Mouse (Mus musculus): Measurements from ENCODE around the gene Nr2f6.
A peak's percentile ranks its signal among the peaks of the same experiment; 100 is the strongest.
"Not testable (repeated sequence)": the region's sequence is repeated elsewhere in the genome, so short reads cannot be mapped to it uniquely, and the experiment has no call there.

Gene Nr2f6

DNA sequence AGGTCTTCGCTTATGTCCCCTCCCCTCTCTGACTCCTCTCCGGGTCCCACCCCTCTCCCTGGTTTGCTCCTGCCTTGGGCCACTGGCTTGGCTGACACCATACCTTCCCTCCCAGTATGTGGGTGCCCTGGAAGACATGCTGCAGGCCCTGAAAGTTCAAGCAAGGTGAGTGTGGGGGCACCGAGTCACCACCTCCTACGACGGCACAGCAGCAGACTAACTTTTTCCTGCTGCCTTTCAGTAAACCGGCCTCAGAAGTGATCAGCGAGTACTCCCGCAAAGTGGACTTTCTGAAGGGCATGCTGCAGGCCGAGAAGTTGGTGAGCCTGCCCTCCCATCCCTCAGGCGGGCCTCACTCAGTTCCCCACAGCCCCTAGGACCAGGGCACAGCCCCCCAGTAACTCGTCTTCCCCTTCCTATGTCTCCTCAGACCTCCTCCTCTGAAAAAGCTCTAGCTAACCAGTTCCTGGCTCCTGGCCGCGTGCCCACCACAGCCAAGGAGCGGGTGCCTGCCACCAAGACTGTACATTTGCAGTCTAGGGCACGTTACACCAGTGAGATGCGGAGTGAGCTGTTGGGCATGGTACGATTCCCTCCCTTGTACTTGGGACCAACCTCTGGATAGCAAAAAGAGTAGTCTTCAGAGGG lies 14.1 kb downstream of the Nr2f6 start:
- DNase-seq (ENCODE audit: low spot score in 2 of 2) = no peak

DNA sequence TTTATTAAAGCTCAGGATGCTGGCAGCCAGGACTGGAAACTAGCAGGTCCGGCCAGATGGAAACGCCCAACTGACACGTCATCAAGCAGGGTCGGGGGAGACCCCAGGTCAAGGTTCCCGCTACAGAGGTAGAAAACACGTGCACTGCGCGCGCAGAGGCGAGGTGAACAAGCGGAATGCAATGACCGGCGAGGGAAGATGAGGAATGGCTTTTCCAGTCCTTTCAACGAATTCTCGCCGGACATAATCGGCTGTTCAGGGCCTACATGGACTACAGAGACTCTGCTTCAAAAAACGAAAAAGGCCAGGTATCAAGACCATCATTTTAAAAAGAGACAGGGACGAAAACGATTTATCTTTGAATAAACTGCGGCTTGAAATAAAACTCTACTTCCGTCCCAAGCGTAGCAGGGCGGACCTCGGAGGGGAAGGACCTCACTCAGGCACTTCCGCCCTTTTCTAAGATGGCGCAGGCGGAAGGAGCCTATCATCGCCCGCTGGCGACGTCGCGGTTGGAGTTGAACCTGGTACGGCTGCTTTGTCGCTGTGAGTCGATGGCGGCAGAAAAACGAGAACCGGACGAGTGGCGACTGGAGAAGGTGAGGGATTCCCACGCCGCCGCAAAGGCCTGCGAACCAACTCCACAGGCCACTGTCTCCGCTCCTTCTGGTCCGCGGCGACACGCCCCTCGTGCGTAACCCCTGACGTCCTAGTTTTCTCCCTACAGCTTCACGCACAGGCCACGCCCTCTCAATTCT lies 14.8 kb downstream of the Nr2f6 start, which contains the start of gene Use1:
Use1 (plus strand) TSS at position 78 of the 758 bp plus-strand sequence.
- peak; percentile 82 to 87 for DNase-seq (ENCODE audit: low spot score in 2 of 2)

GRCm38 (mm10) chr8:71358026-71358425 lies 23.7 kb downstream of the Nr2f6 start:
- no peak for DNase-seq (ENCODE audit: low spot score in 2 of 2)

GRCm38 (mm10) chr8:71351520-71351919 lies 30.2 kb downstream of the Nr2f6 start:
- no peak for DNase-seq (ENCODE audit: low spot score in 2 of 2)

- no peak for DNase-seq (ENCODE audit: low spot score in 2 of 2)
Observed at GRCm38 (mm10) chr8:71351117-71351516, 30.6 kb downstream of the Nr2f6 start.

GRCm38 (mm10) chr8:71346581-71346980 lies 35.2 kb downstream of the Nr2f6 start:
- no peak for DNase-seq (ENCODE audit: low spot score in 2 of 2)

DNA sequence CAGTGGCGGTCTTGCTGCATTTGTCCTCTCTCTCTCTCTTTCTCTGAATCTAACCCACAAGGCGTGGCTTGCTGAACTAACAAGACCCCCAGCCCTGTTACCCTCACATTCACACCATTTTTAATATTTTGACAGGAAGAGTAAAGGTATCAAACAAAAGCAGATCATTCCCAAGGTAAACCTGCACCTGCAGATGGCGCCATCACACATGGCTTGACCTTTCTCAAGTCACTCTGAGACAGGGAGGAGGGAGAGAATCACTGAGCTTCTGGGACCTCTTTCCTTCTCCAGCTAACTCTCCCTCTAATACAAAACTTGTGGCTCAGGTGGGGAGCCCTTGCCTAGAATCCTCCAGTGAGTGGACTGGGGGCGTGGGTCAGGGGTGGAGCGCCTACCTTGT lies 41.1 kb downstream of the Nr2f6 start:
- DNase-seq (ENCODE audit: low spot score in 2 of 2) = no peak

DNA sequence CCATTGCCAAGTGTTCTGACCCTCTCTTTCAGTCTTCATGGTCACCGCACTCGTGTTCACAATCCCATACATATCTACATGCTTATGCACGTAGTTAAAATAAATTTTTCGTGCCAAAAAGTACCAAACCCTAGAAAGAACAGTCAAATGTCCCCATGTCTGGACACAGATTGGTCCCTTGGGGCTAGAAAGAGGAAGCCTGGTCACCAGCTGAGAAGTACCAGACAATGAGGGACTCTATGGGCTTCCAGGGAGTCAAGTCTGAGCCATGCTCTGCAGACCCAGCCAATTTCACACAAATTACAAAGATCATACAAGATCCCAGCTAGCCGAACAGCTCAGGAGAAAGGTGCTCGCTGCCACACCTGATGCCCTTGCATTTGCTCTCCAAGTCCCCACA lies 43.9 kb downstream of the Nr2f6 start:
- DNase-seq (ENCODE audit: low spot score in 2 of 2) = not testable (repeated sequence)

- no peak for DNase-seq (ENCODE audit: low spot score in 2 of 2)
Observed at GRCm38 (mm10) chr8:71324848-71325247, 56.9 kb downstream of the Nr2f6 start.
